Mouse (Mus musculus): ENCODE results near the gene Dnah14. TPM values are rescaled to one million over a fixed set of nuclear protein-coding genes. Genes with fewer than 3 reads are reported as not detected.

The Dnah14 gene
- polyA plus RNA-seq, 1 experiment from 2014 or later, result 0.93 TPM

DNA sequence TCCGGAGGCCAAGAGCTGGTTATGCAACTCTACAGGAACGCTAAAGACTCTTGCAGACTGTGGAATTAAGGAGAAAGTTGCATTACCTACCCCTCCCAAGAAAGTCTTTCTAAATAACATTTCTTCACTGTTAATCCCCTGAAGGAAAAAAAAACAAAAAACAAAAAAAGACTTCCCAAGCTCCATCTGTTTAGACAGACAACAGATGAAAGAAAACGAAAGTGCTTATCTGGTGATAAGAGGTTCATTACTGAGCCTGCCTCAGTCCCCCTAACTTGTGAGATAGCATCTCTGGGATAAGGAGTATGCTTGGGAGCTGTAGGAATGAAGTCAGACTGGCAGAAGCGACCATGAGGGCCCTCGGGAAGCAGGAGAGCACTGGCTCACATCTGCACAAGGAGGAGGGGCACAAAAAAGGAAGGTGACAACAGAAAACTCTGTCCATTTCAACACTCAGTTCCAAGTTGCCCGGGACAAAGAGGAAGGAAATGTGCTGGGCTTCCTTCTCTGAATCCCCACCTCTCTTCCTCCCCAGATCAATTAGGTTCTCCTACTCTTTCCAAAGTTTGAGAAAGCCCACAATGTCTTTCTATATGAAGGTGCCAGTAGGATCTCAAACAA lies 263.5 kb downstream of the Dnah14 start:
- Histone ChIP-seq H3K9me3 (ENCODE audit: control insufficient read depth, low read length) (no peaks in the 10 kb centered on the region), H3K4me3 (replicated peaks; ENCODE audit: low read depth, low read length) (0 out of 2 replicates have a peak overlapping the region, but pooled peaks have one; percentile 9), H3K9ac (replicated peaks; ENCODE audit: low read length) (0 out of 2 replicates have a peak overlapping the region, but pooled peaks have one; percentile 20), H3K27ac (replicated peaks; ENCODE audit: low read depth, low read length) (no peak overlapping the region), H3K4me2 (ENCODE audit: low read length) (peak overlapping the region; percentile 84), H3K36me3 (ENCODE audit: control insufficient read depth, insufficient read depth, low read length) (peaks cover 16% of the 10 kb centered on the region), H3K27me3 (ENCODE audit: control insufficient read depth, insufficient read depth, low read length) (no peaks in the 10 kb centered on the region), H3K4me1 (ENCODE audit: control insufficient read depth, insufficient read depth, low read length) (peaks cover 16% of the 10 kb centered on the region)
- DNase-seq (no peak), ATAC-seq (ENCODE audit: low FRiP score, low TSS enrichment) (no peak)
- WGBS, result 14% methylated on average over 6 of the region's 6 CpGs

DNA sequence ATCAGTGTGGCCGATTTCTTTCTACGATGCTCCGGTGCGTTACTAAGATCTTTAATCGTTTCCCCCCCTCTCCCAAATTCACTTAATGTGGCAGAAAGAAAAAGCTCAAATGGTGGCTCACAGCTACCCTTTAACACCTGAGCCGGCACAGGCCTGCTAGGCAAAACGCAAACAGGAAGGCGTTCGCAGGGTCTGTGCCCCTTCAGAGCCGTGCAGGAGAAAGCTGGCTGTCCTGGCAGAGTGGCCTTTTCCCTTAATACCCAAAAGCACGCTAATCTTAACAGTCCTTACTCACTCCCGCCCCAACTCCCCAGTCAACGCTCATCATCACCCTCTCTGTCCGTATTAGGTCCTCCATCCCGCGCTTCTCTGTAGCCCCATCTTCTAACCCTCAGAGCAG lies 265.0 kb downstream of the Dnah14 start:
- no peaks in the 10 kb centered on the region for H3K27me3 ChIP-seq (ENCODE audit: control insufficient read depth, insufficient read depth, low read length)
- H3K36me3 ChIP-seq (ENCODE audit: control insufficient read depth, insufficient read depth, low read length), result peaks cover 1% of the 10 kb centered on the region; the same call in 1 of the 2 replicates
- peak overlapping the region; percentile 72 for H3K9ac ChIP-seq (replicated peaks; ENCODE audit: low read length)
- peaks cover 16% of the 10 kb centered on the region for H3K4me1 ChIP-seq (ENCODE audit: control insufficient read depth, insufficient read depth, low read length)
- under 1% methylated on average over 16 of the region's 16 CpGs for WGBS
- H3K4me2 ChIP-seq (ENCODE audit: low read length), result peak overlapping the region; percentile 84
- H3K9me3 ChIP-seq (ENCODE audit: control insufficient read depth, low read length), result no peaks in the 10 kb centered on the region
- DNase-seq, result no peak
- H3K27ac ChIP-seq (replicated peaks; ENCODE audit: low read depth, low read length), result peak overlapping the region; percentile 94
- peak overlapping the region; percentile 86 for H3K4me3 ChIP-seq (replicated peaks; ENCODE audit: low read depth, low read length)
- ATAC-seq (ENCODE audit: low FRiP score, low TSS enrichment), result no peak

DNA sequence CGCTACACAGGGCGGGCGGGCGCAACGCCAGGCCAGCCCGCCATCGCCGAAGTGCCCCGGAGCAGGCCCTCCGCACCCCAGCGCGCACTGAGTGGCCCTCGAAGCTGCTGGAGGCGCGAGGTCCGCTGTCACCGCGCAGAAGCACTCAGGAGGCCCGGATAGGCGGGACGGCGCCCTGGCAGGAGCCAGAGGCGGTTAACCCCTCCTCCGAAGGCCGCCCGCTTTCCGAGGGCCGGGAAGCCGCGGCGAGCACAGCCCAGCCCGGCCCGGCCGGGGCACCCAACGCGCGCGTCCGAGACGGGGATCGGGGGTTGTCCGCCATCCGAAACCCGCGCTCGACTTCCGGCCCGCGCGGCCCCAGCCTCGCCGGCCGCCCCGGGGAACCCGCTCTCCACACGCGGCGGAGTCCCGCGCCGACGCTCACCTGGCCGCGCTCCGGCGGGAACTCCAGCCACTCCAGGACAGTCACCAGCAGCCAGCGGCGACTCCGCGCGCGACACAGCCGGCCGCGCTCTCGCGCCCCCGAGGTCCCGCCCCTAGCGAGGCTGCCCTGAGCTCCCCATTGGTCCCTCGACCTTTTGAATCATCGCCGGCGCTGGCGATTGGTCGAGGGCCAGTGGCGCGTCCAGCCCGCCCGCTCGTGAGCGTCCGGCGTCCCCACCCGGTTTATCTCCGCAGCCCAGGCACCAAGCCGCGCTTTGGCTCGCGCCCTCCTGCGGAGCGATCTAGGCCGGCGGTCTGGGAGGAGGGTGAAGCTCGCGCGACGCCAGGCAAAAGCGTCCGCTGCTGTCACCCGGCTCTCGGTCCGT lies 265.7 kb downstream of the Dnah14 start:
- DNase-seq (peak; percentile 97), ATAC-seq (ENCODE audit: low FRiP score, low TSS enrichment) (peak; percentile 99)
- H3K4me1 ChIP-seq (ENCODE audit: control insufficient read depth, insufficient read depth, low read length), result peaks cover 16% of the 10 kb centered on the region
- under 1% methylated on average over 112 of the region's 113 CpGs for whole genome bisulfite sequencing
- H3K4me3 ChIP-seq (replicated peaks; ENCODE audit: low read depth, low read length), result peak overlapping the region; percentile 86
- peak overlapping the region; percentile 84 for H3K4me2 ChIP-seq (ENCODE audit: low read length)
- H3K36me3 ChIP-seq (ENCODE audit: control insufficient read depth, insufficient read depth, low read length), result no peaks in the 10 kb centered on the region
- no peaks in the 10 kb centered on the region for H3K9me3 ChIP-seq (ENCODE audit: control insufficient read depth, low read length)
- no peaks in the 10 kb centered on the region for H3K27me3 ChIP-seq (ENCODE audit: control insufficient read depth, insufficient read depth, low read length)
- H3K9ac ChIP-seq (replicated peaks; ENCODE audit: low read length), result peak overlapping the region; percentile 72
- H3K27ac ChIP-seq (replicated peaks; ENCODE audit: low read depth, low read length), result peak overlapping the region; percentile 94

DNA sequence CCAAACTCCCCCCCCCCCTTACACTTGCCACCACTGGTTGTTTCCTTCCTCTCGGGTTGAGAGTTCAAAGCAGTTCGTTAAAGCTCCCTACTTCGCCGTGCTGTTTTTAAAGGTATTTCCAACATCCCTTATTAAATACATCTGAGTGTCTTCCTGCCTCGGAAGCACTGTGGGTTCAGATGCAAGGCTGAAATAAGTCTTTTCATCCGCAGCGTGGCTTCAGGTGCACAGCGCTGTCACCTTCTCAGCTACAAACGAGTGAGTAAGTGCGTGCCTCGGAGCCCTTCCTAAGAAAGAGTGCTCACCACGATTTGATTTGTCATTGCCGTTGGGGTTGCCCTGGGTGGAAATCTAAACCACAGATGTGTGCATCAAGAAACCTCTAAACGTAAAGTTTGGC lies 266.4 kb downstream of the Dnah14 start, which contains the start of gene Lbr:
Lbr (minus strand) TSS at position 266 of the 400 bp plus-strand sequence.
- no peaks in the 10 kb centered on the region for H3K9me3 ChIP-seq (ENCODE audit: control insufficient read depth, low read length)
- peak within 1 kb of the TSS; percentile 94 for H3K27ac ChIP-seq (replicated peaks; ENCODE audit: low read depth, low read length)
- H3K4me3 ChIP-seq (replicated peaks; ENCODE audit: low read depth, low read length), result peak within 1 kb of the TSS; percentile 86
- no peak for ATAC-seq (ENCODE audit: low FRiP score, low TSS enrichment)
- H3K4me1 ChIP-seq (ENCODE audit: control insufficient read depth, insufficient read depth, low read length), result peaks cover 16% of the 10 kb centered on the region
- H3K4me2 ChIP-seq (ENCODE audit: low read length), result peak within 1 kb of the TSS; percentile 84
- H3K9ac ChIP-seq (replicated peaks; ENCODE audit: low read length), result peak within 1 kb of the TSS; percentile 72
- DNase-seq, result peak; percentile 65
- WGBS, result under 1% methylated on average over 14 of the region's 14 CpGs
- no peaks in the 10 kb centered on the region for H3K36me3 ChIP-seq (ENCODE audit: control insufficient read depth, insufficient read depth, low read length)
- no peaks in the 10 kb centered on the region for H3K27me3 ChIP-seq (ENCODE audit: control insufficient read depth, insufficient read depth, low read length)

DNA sequence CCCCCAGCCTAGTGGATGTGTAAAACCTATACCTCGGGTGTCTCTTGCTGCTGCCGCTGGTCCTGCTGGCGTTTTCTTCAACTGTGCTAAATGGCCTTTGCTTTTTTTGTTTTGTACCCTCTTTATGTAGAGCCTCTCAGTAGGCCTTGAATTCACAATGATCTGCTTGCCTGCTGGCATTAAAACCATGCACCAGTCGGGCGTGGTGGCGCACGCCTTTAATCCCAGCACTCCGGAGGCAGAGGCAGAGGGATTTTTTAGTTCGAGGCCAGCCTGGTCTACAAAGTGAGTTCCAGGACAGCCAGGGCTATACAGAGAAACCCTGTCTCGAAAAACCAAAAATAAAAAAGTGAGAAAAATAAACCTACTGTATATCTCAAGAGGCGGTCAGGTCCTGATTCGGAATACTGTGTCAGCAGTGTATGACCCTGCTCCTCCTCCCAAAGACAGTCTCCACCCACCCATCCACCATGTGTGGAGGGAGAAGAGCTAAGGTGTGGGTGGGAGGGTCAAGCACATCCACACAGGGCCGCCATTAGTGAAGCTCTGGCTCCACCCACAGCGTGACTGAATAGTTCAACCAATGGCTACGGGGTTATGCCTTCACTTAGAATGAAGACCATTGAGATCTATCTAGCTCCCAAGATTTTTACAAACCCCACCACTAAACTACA lies 268.7 kb downstream of the Dnah14 start:
- ATAC-seq (ENCODE audit: low FRiP score, low TSS enrichment), result no peak
- no peak overlapping the region for H3K9ac ChIP-seq (replicated peaks; ENCODE audit: low read length)
- 63% methylated on average over 15 of the region's 15 CpGs for WGBS
- H3K9me3 ChIP-seq (ENCODE audit: control insufficient read depth, low read length), result no peaks in the 10 kb centered on the region
- H3K27me3 ChIP-seq (ENCODE audit: control insufficient read depth, insufficient read depth, low read length), result no peaks in the 10 kb centered on the region
- peaks cover 11% of the 10 kb centered on the region for H3K4me1 ChIP-seq (ENCODE audit: control insufficient read depth, insufficient read depth, low read length)
- no peak overlapping the region for H3K4me2 ChIP-seq (ENCODE audit: low read length)
- no peak overlapping the region for H3K4me3 ChIP-seq (replicated peaks; ENCODE audit: low read depth, low read length)
- DNase-seq, result no peak
- no peaks in the 10 kb centered on the region for H3K36me3 ChIP-seq (ENCODE audit: control insufficient read depth, insufficient read depth, low read length)
- no peak overlapping the region for H3K27ac ChIP-seq (replicated peaks; ENCODE audit: low read depth, low read length)

DNA sequence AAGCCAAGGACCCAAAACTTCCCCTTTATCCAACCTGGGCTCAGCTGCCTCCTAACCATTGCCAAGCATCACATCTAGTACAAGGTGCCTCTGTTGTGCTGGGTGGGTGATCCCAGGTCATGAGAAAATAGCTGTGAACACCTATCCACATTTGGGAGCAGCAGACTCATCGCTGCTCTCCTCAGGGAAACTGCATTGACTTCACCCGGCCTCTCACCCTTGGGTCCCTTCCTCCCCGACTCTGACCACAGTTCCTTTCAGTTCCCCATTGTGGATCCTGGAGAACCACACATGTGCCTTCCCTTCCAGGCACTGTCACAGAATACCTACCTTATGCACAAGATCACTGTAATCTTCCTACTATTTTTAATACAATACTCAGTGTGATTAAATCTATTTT lies 269.4 kb downstream of the Dnah14 start:
- no peak for DNase-seq
- no peak overlapping the region for H3K27ac ChIP-seq (replicated peaks; ENCODE audit: low read depth, low read length)
- no peak overlapping the region for H3K9ac ChIP-seq (replicated peaks; ENCODE audit: low read length)
- 88% methylated on average over 3 of the region's 3 CpGs for WGBS
- H3K4me1 ChIP-seq (ENCODE audit: control insufficient read depth, insufficient read depth, low read length), result peaks cover 3% of the 10 kb centered on the region; the same call in 1 of the 2 replicates
- no peaks in the 10 kb centered on the region for H3K27me3 ChIP-seq (ENCODE audit: control insufficient read depth, insufficient read depth, low read length)
- ATAC-seq (ENCODE audit: low FRiP score, low TSS enrichment), result no peak
- no peak overlapping the region for H3K4me3 ChIP-seq (replicated peaks; ENCODE audit: low read depth, low read length)
- H3K36me3 ChIP-seq (ENCODE audit: control insufficient read depth, insufficient read depth, low read length), result no peaks in the 10 kb centered on the region
- no peak overlapping the region for H3K4me2 ChIP-seq (ENCODE audit: low read length)
- no peaks in the 10 kb centered on the region for H3K9me3 ChIP-seq (ENCODE audit: control insufficient read depth, low read length)

DNA sequence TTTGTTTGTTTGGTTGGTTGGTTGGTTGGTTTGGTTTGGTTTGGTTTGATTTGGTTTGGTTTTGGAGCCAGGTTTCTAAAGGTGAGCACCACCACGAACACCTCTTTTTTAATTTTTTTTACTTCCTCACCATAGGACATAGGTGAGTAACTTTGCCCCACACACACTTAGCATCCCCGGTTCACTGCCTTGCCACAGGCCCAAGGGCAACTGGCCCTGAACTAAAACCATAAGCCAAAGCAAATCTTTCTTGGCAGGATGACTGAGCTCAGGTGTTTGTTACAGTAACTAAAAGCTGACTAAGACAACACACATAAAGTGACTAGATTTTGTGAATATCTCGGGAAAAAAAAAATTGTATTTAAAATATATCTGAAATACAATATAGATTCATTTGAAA lies 271.0 kb downstream of the Dnah14 start:
- Histone ChIP-seq H3K9me3 (ENCODE audit: control insufficient read depth, low read length) (no peaks in the 10 kb centered on the region), H3K4me3 (replicated peaks; ENCODE audit: low read depth, low read length) (no peak overlapping the region), H3K4me2 (ENCODE audit: low read length) (no peak overlapping the region), H3K4me1 (ENCODE audit: control insufficient read depth, insufficient read depth, low read length) (no peaks in the 10 kb centered on the region), H3K27ac (replicated peaks; ENCODE audit: low read depth, low read length) (no peak overlapping the region), H3K27me3 (ENCODE audit: control insufficient read depth, insufficient read depth, low read length) (no peaks in the 10 kb centered on the region), H3K9ac (replicated peaks; ENCODE audit: low read length) (no peak overlapping the region), H3K36me3 (ENCODE audit: control insufficient read depth, insufficient read depth, low read length) (no peaks in the 10 kb centered on the region)
- WGBS, result 88% methylated on average over 3 of the region's 3 CpGs
- DNase-seq (no peak), ATAC-seq (ENCODE audit: low FRiP score, low TSS enrichment) (no peak)

DNA sequence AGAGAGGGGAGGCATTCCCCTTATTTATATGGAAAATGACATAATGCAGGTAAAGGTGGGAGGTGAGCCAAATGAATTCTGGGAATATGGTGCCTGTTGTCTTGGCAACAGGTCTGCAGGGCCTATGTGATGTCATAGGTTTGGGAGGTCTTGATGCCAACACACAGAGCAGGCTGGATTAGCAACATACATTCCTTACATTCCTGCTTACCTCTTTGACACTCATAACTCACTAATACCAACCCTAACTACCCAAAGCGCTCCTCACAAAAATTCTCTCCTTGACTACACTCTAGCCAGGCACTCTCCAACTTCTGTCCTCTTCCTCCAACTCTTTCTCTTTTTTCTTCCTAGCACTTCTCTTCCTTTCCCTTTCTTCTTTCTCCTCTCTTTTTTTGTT lies 271.9 kb downstream of the Dnah14 start:
- H3K27ac ChIP-seq (replicated peaks; ENCODE audit: low read depth, low read length), result no peak overlapping the region
- no peak overlapping the region for H3K4me2 ChIP-seq (ENCODE audit: low read length)
- no peaks in the 10 kb centered on the region for H3K9me3 ChIP-seq (ENCODE audit: control insufficient read depth, low read length)
- ATAC-seq (ENCODE audit: low FRiP score, low TSS enrichment) (no peak), DNase-seq (no peak)
- H3K4me1 ChIP-seq (ENCODE audit: control insufficient read depth, insufficient read depth, low read length), result no peaks in the 10 kb centered on the region
- no peaks in the 10 kb centered on the region for H3K36me3 ChIP-seq (ENCODE audit: control insufficient read depth, insufficient read depth, low read length)
- H3K9ac ChIP-seq (replicated peaks; ENCODE audit: low read length), result no peak overlapping the region
- H3K4me3 ChIP-seq (replicated peaks; ENCODE audit: low read depth, low read length), result no peak overlapping the region
- no peaks in the 10 kb centered on the region for H3K27me3 ChIP-seq (ENCODE audit: control insufficient read depth, insufficient read depth, low read length)
- WGBS, result 88% methylated on average over 1 of the region's 1 CpGs
